Mouse (Mus musculus): Measurements from ENCODE around the gene Snx33.

Gene Snx33

DNA sequence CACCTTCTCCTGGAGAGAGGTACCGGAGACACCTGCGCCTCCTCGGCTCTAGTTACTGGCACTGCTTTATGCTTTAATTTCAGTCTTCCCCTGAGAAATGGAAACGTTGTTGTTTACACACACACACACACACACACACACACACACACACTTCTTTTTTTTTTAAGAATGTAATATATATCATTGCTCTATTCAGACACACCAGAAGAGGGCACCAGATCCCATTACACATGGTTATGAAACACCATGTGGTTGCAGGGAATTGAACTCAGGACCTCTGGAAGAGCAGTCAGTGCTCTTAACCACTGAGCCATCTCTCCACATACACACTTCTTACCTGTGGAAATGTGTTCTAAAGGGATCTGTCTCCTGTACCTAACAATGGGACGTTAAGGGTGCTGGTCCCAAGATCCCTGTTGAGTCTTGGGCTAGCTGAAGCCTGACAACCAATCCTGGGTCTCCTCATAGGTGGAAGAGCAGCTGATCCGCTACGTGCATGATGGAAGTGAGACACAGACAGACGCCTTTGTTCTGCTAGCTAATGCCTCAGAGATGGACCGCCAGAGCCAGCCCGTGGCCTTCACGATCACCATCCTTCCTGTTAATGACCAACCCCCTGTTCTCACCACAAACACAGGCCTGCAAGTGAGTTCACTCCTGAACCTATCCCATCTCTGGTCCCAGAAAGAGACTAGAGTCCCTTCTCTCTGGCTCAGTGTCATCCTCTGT lies 37.5 kb downstream of the Snx33 start:
- no peak for DNase-seq (ENCODE audit: inconsistent ontology term)

DNA sequence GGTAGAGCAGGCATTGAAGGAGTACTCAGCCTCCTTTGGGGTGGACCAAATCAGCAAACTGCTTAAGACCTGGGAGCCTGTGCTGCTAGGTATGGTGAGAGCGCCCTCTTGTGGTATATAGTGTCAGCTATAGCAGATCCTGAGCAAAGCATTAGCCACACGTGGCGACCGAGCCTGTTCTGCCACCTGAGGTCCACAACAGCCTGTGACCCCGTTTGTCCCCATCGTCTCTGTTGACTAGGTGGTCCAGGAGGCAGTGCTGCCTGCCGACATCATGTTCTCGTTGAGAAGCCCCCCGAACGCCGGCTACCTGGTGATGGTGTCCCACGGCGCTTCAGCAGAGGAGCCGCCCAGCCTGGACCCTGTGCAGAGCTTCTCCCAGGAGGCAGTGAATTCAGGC lies 38.4 kb downstream of the Snx33 start:
- peak; percentile 61 for DNase-seq (ENCODE audit: inconsistent ontology term)

DNA sequence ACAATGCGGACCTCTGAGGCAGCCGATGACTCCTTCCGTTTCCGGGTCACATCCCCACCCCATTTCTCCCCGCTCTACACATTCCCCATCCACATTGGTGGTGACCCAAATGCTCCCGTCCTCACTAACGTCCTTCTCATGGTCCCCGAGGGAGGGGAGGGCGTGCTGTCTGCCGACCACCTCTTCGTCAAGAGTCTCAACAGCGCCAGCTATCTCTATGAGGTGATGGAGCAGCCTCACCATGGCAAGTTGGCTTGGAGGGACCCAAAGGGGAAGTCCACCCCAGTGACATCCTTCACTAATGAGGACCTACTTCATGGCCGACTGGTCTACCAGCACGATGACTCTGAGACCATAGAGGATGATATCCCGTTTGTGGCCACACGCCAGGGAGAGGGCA lies 40.6 kb downstream of the Snx33 start:
- DNase-seq (ENCODE audit: inconsistent ontology term), result no peak

DNA sequence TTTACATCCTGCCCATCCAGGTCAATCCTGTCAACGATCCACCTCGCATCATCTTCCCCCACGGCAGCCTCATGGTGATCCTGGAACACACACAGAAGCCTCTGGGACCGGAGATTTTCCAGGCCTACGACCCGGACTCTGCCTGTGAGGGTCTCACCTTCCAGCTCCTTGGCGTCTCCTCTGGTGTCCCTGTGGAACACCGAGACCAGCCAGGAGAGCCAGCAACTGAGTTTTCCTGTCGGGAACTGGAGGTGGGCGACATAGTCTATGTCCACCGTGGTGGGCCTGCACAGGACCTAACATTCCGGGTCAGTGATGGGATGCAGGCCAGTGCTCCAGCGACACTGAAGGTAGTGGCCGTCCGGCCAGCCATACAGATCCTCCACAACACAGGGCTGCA lies 41.6 kb downstream of the Snx33 start:
- no peak for DNase-seq (ENCODE audit: inconsistent ontology term)

DNA sequence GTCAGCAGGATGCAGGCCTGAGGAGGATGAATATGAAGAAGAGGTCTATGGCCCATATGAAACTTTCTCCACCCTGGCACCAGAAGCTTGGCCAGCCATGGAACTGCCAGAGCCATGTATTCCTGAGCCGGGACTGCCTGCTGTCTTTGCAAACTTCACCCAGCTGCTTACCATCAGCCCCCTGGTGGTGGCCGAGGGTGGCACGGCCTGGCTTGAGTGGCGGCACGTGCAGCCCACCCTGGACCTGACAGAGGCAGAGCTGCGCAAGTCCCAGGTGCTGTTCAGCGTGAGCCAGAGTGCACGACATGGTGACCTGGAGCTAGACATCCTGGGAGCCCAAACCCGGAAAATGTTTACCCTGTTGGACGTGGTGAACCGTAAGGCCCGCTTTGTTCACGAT lies 42.1 kb downstream of the Snx33 start:
- no peak for DNase-seq (ENCODE audit: inconsistent ontology term)

DNA sequence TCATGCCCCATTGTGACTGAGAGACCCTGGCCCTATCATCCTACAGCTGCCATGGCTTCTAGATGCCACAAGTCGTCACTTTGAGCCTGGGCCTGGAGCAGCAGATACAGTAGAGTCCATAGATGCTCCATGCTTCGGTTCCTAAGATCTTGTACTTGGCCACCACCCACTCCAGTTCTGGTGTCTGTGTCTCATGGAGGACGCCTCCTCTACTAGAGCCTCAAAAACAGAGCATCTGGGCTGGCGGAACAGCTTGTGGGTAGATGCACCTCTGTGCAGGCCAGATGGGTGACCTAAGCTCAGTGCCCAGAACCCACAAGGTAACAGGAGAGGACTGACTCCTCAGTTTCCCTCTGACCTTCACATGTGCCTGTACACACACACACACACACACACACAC lies 43.8 kb downstream of the Snx33 start:
- DNase-seq (ENCODE audit: inconsistent ontology term), result no peak

DNA sequence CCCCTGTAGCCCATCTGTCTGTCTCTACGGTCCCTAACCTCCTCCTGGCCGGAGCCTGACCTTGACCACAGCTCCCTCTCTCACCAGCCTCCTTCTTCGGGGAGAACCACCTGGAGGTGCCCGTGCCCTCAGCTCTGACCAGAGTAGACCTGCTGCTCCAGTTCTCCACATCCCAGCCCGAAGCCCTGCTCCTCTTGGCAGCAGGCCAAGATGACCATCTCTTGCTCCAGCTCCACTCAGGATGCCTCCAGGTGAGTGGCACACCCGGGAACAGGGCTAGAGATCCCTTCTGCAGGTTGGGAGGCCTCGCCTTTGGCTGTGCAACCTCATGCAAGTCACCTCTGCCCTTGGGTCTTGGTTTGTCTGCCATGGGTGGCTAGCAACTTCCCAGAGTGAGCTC lies 44.7 kb downstream of the Snx33 start:
- no peak for DNase-seq (ENCODE audit: inconsistent ontology term)

DNA sequence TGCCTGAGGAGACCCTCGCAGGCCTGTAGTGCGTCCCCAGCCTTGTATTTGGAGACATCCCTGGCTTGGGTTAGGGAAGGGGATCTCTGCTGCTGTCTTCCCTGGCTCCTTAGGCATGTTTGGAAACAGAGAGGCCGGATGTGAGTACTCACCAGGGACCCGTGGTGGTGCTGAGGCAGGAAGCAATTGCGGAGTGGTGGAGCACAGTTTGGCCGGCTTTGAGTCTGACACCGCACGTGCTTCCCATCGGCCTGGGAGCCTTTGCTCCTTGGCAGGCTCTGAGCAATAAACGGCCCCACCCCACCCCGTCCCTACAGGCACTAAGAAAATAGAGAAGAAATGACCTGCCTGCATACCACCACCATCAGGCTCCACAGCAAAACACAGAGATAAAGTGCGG lies 45.4 kb downstream of the Snx33 start:
- no peak for DNase-seq (ENCODE audit: inconsistent ontology term)

DNA sequence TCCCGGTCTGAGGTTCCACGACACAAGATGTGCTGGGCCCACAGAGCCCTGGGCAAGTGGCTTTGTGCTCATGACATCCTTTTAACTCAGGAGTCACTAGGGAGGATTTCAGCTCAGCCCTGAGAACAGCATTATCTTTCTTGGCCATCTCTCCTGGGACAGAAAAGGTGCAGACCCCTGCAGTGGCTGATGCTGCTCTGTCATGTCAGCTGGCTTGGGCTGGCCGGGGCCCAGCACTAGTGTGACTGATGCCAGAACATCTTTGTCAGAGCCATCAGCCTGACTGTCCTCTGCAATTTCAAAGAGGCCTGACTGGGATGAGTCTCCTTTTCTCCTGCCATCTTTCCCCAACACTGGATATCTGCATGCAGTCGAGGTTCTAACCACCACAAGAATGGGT lies 45.9 kb downstream of the Snx33 start:
- DNase-seq (ENCODE audit: inconsistent ontology term), result no peak

DNA sequence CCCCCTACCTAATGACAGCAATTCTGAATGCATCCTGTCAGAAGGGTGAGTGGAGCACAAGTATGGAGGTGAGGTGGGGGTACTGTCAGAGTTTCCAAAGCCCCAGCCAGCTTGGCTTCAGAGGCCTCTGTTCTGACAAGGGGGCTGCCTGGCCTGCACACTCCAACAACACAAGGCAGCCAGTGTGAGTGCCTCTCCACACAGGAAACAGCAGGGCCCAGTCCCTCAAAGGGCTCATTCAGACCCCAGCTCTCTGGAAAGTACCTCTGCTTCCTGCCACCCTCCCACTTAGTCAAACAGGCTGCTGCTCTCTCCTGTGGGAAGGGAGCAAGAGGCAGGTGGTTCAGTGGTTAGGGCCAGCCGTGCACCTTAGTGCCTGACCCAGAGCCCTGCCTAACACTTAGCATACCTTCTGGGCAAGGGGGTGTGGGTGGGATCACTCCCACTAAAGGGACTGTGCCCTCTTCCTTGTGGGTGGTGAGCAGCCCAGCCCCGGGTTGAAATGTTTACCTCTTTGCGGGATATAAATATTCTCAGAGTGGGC lies 46.6 kb downstream of the Snx33 start:
- DNase-seq (ENCODE audit: inconsistent ontology term), result no peak

DNA sequence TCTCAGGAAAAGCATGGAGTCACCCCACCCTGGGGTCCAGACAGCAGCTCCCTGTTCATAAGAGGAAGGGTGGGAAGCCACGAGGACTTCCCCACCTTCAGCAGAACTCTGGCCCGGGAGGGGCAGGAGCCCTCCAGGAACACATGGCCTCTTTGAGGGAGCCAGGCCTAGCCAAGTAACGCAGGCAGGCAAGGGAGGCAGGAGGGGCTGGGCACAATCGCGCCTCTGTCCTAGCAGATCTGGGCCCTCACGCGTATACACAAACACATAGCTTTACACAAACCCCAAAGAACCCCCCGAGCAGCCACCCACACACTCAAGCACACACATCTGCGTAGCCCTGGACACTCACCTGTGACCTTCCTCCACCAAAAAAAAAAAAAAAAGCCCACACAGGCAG lies 47.4 kb downstream of the Snx33 start:
- DNase-seq (ENCODE audit: inconsistent ontology term), result no peak

DNA sequence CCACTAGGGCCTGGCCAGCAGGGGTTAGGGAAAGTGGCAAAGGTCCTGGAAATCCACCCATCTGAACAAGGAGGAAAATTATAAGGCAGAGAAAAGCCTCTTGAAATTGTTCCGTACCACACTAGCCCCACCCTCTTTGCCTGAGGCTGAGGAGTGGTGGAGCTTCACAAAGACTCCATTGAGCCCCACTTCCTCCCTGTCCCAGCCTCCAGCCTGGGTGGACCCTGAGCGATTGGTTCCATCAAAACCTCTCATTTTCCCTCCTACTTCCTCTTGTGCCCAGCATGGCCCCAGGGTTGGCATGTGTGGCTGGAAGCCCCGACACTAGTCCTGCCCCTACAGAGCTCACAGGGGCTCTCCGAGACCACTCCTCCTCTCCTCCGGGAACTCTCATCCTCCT lies 50.9 kb downstream of the Snx33 start:
- no peak for DNase-seq (ENCODE audit: inconsistent ontology term)

DNA sequence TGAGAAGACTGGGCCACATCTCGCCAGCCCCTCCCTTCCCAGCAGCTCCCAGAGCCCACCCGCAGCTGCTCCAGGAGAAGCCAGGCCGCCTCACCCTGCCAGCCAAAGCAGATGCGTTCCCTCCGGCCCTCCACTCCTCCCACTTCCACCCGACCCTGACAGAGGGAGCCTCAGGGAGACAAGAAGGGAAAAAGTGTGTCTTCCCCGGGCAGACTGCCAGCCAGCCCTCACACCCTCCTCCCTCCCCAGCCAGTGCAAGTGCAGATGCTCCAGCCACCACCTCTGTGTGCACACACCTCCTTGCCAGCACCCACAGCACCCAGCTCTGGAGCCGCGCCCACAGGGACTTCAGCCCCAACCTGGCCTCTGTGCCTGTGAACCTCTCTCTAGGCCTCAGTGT lies 51.4 kb downstream of the Snx33 start:
- DNase-seq (ENCODE audit: inconsistent ontology term), result no peak

DNA sequence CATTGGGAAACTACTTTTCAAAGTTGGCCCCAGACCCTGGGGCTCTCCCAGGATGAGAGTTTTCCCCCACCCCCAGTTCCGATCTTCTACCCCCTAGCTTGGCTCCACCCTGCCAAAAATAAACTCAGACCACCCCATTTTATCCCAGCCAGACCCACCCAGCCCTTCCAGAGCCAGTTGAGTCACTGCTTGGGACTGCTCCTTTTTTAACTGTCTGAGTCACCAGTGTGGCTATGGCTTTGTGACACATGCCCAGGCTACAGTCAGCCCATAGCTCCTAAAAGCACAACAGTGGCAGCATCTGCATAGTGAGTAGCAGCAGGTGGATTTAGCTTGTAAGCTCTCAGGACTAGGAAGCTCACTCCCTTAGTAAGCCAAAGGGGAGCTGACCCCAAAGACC lies 55.1 kb downstream of the Snx33 start:
- peak; percentile 64 for DNase-seq (ENCODE audit: inconsistent ontology term)

DNA sequence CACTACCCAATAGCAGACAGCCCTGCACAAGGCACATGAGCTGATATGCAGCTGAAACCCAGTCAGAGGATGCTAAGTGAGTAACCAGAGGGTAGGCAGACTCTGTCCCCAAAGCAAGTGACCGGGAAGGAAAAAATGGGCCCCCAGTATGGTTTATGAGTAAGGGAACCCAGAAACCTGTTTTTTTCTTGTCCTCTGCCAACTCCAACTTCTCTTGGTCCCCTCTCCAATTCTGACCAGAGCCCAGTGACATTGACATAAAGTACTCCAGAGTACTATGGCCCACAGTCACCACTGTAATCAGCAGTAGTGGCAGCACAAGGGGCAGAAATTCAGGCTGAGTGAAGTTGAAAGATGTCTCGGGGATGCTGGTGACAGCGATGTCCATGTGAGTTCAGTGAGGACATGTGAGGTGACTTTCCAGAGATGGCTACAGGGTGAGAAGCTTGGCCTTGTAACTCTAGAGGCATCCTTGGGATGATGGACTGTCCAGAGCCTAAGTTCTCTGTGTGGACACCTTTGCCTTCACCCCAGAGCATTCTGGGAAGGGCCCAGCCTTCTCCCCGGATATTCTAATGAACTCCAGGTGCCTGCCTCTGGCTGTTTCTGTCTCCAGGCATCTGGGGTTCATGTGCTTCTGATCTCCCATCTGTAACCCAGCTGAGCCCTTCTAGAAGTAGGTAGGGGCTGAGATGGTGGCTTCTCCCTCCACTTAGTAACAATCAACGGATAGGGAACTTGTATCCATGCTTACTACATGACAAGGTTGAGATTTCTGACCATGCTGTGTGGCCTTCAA lies 55.9 kb downstream of the Snx33 start:
- DNase-seq (ENCODE audit: inconsistent ontology term), result no peak

DNA sequence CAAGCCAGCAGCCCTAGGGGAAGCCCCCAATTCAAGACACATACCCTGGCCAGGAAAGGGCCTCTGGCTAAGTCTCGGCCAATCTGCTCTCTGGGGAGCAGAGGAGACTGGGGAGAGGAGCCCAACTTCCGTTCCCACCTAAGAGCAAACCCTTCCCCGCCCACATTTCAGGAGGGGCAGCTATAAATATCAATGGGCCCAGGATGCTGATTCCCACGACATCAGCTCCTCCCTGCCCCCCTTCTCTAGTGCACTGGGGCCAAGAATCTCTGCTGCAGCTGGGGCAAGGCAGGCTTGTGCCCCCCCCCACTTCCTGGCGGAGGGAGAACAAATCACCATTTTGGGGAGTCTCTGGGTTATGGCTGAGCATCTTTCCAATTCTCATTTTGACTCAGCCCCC lies 57.0 kb downstream of the Snx33 start:
- DNase-seq (ENCODE audit: inconsistent ontology term), result no peak

DNA sequence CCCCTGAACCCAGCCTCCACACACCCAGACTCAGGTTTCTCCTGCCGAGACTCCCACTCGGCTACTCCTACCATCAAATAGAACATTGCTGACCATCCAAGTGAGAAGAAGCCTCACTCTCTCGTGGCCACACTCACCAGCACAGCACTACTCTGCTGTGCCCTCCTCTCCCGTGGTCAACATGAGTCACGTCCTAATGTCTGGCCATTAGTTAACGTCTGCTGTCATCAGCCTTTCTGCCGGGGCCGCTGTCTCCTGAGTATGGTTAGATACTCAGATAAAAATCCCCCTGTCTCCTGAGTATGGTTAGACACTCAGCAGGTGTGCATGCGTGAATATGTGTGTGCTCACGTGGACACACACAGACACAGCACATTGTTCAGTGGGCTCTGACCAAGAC lies 57.4 kb downstream of the Snx33 start:
- no peak for DNase-seq (ENCODE audit: inconsistent ontology term)

DNA sequence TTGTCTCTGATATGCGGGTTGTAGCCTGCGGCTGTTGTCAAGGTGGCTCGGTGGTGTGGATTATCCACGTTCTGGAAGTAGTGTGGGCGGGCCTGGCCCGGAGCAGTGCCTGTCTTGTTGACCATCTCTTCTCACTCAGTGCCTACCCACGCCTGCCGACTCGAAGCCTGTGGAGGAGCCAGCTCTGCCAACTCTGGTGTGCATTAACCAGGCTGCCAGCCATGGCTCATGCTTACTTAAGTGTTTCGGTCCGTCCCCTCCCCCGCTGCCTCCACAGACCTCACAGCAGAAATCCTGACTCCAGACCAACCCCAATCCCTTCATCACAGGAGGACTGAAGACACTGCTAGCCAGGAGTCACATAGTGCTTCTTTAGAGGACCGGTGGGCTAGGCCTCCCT lies 58.6 kb downstream of the Snx33 start:
- no peak for DNase-seq (ENCODE audit: inconsistent ontology term)

DNA sequence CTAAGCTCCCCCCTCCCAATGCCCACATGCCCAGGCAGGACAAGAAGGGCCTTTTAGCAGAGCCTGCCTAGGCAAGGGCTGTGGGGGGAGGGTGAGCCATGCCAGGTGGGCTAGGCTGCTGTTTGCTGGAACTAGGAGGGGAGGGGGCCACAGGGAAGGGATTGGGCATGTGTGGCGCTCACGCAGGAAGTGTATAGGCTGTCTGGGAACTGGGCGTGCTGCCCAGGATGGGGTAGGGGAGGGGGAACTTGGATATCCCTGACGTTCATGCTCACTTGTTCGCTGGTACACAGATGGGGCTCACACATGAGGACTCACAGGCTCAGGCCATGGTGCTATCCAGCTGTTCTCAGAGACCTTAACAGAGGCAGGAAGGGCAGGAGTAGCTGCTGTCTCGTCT lies 59.9 kb downstream of the Snx33 start:
- DNase-seq (ENCODE audit: inconsistent ontology term), result no peak
